Mouse (Mus musculus) CH12.LX (cell line): ENCODE data around the gene A830018L16Rik.

Source experiments
- CTCF ChIP-seq, 2 experiments: IDR thresholded peaks in 1 of 2; conservative IDR thresholded peaks in 1 of 2; 2 replicates each; pipeline ENCODE4 v1.5.1; 2011 to 2012; ENCODE audit warnings: low read depth in 2 of 2, low read length in 2 of 2, improper control_type of control experiment in 1 of 2, inconsistent platforms in 1 of 2, mild to moderate bottlenecking in 1 of 2, moderate library complexity in 1 of 2
- EP300 ChIP-seq: IDR thresholded peaks from 2 replicates; pipeline ENCODE4 v1.6.1; 2011; ENCODE audit warnings: low read length, improper control_type of control experiment
- IRF4 ChIP-seq: IDR thresholded peaks from 2 replicates; pipeline ENCODE4 v1.6.1; 2014; ENCODE audit warnings: low read depth, mild to moderate bottlenecking, inconsistent platforms, low read length, improper control_type of control experiment
- JUN ChIP-seq: IDR thresholded peaks from 2 replicates; pipeline ENCODE4 v1.6.1; 2011; ENCODE audit warnings: low read depth, mild to moderate bottlenecking, low read length, improper control_type of control experiment, moderate library complexity; ENCODE audit not compliant: insufficient read depth
- MAX ChIP-seq: IDR thresholded peaks from 2 replicates; pipeline ENCODE4 v1.6.1; 2011; ENCODE audit warnings: low read length, improper control_type of control experiment
- MXI1 ChIP-seq: IDR thresholded peaks from 2 replicates; pipeline ENCODE4 v1.6.1; 2011; ENCODE audit warnings: mild to moderate bottlenecking, low read depth, low read length, improper control_type of control experiment
- NRF1 ChIP-seq: IDR thresholded peaks from 2 replicates; pipeline ENCODE4 v1.6.1; 2014; ENCODE audit warnings: low read depth, mild to moderate bottlenecking, inconsistent platforms, low read length, improper control_type of control experiment, moderate library complexity
- PAX5 ChIP-seq: IDR thresholded peaks from 2 replicates; pipeline ENCODE4 v1.6.1; 2012; ENCODE audit warnings: low read length, inconsistent platforms, mixed read lengths
- POLR2A ChIP-seq: IDR thresholded peaks from 2 replicates; pipeline ENCODE4 v1.6.1; 2011; ENCODE audit warnings: low read depth, mild to moderate bottlenecking, improper control_type of control experiment, low read length
- SIN3A ChIP-seq: IDR thresholded peaks from 2 replicates; pipeline ENCODE4 v1.6.1; 2012; ENCODE audit warnings: low read length, improper control_type of control experiment, inconsistent platforms
- USF1 ChIP-seq: IDR thresholded peaks from 2 replicates; pipeline ENCODE4 v1.6.1; 2014; ENCODE audit warnings: low read depth, mild to moderate bottlenecking, inconsistent platforms, low read length, improper control_type of control experiment
- ZC3H11A ChIP-seq: IDR thresholded peaks from 2 replicates; pipeline ENCODE4 v1.6.1; 2012; ENCODE audit warnings: low read depth, mild to moderate bottlenecking, inconsistent platforms, low read length, improper control_type of control experiment
- ZNF384 ChIP-seq: IDR thresholded peaks from 2 replicates; pipeline ENCODE4 v1.6.1; 2012; ENCODE audit warnings: low read depth, low read length, improper control_type of control experiment, inconsistent platforms

- TF ChIP-seq NRF1 (no peak), EP300 (no peak), MAX (no peak), MXI1 (no peak), CTCF (conservative IDR thresholded peaks at IDR 0.05 in 1 of 2, IDR thresholded peaks at IDR 0.05 in 1 of 2; ENCODE audit: low read depth in 2 of 2, low read length in 2 of 2) (no peak), POLR2A (no peak), JUN (no peak), IRF4 (no peak), SIN3A (no peak), ZNF384 (no peak), PAX5 (no peak), ZC3H11A (no peak), USF1 (no peak)
Measured at GRCm38 (mm10) chr1:11650137-11650536, 236.2 kb downstream of the A830018L16Rik start.
